Comparison of ENCODE assay signal across 9 mouse cellular contexts in genomic region chr4:134273417-134274345, GRCm38 (mm10). TPM values are rescaled to one million over a fixed set of nuclear protein-coding genes. Genes with fewer than 3 reads are reported as not detected.
DNase-seq lines count a peak whose midpoint lies in the region; ATAC-seq and TF ChIP-seq lines count a peak whose summit lies in the region.
"Had no signal": no experiment of that assay in that cellular context is flagged by ENCODE, and none has a peak within 500 bp of the region (broad histone marks: within the 10 kb centered on the region; RNA-seq: fewer than 3 reads in every experiment).

No protein-coding gene starts in this region.

- peaks cover 31% of the 10 kb centered on the region for H3K36me3 ChIP-seq in lung, embryonic 14.5 days (ENCODE audit: insufficient read depth)
- H3K36me3 ChIP-seq in hindbrain, embryonic 12.5 days: peaks cover 25% of the 10 kb centered on the region

- H3K4me2 ChIP-seq in lung, embryonic 14.5 days: peak overlapping the region; percentile 58
- peak overlapping the region; percentile 11; the same call in 1 of the 2 replicates for H3K4me2 ChIP-seq in hindbrain, embryonic 12.5 days (replicated peaks)

- H3K27me3 ChIP-seq in lung, embryonic 14.5 days (ENCODE audit: insufficient read depth, low read length): no peaks in the 10 kb centered on the region
- no peaks in the 10 kb centered on the region for H3K27me3 ChIP-seq in hindbrain, embryonic 12.5 days

- 4% methylated on average over 14 of the region's 14 CpGs for WGBS in lung, embryonic 14.5 days
- WGBS in hindbrain, embryonic 12.5 days: 6% methylated on average over 14 of the region's 14 CpGs

- 0 out of 2 replicates have a peak overlapping the region, but pooled peaks have one; percentile 20 for H3K9ac ChIP-seq in lung, embryonic 14.5 days
- H3K9ac ChIP-seq in hindbrain, embryonic 12.5 days: 0 out of 2 replicates have a peak overlapping the region, but pooled peaks have one; percentile 13

- peak overlapping the region; percentile 25 for H3K4me3 ChIP-seq in lung, embryonic 14.5 days (ENCODE audit: low read depth, low read length)
- no peak overlapping the region for H3K4me3 ChIP-seq in hindbrain, embryonic 12.5 days

- H3K27ac ChIP-seq in lung, embryonic 14.5 days (ENCODE audit: low read depth): peak overlapping the region; percentile 60
- no peak overlapping the region for H3K27ac ChIP-seq in hindbrain, embryonic 12.5 days

- H3K4me1 ChIP-seq in lung, embryonic 14.5 days (ENCODE audit: insufficient read depth): peaks cover 6% of the 10 kb centered on the region
- no peaks in the 10 kb centered on the region for H3K4me1 ChIP-seq in hindbrain, embryonic 12.5 days

- peak; percentile 31; the same call in 1 of the 2 replicates for ATAC-seq in lung, embryonic 14.5 days (ENCODE audit: insufficient read depth)
- ATAC-seq in hindbrain, embryonic 12.5 days (ENCODE audit: low FRiP score): no peak

- TF ChIP-seq CTCF in lung, embryonic 14.5 days (IDR thresholded peaks at IDR 0.05; ENCODE audit: low read depth): no peak

- H3K9me3 ChIP-seq in lung, embryonic 14.5 days (ENCODE audit: low read depth, low read length): no peaks in the 10 kb centered on the region
- H3K9me3 ChIP-seq in hindbrain, embryonic 12.5 days (replicated peaks): no peaks in the 10 kb centered on the region

- peak; percentile 80 for DNase-seq in lung, embryonic 14.5 days
- DNase-seq in lung, postnatal 14 days: no peak
- DNase-seq in c-Kit-negative CD71-positive TER-119-positive erythroid progenitor cells, embryonic 14.5 days (ENCODE audit: low read depth, low spot score): peak; percentile 82
- peak; percentile 63 for DNase-seq in lung, postnatal 25 days (ENCODE audit: low spot score)
- DNase-seq in thymus, postnatal 36 days: peak; percentile 66 to 77
- DNase-seq in gastrocnemius, adult 18-20 months (ENCODE audit: low spot score): no peak
- DNase-seq in frontal cortex, postnatal 25 days (ENCODE audit: low spot score in 2 of 2): no peak

RNA-seq across cellular contexts. Expression of gene Pdik1l, which starts 14.0 kb away (rescaled TPM):
- 21.2 and 21.4 TPM in 2 replicates for polyA plus RNA-seq in lung, embryonic 14.5 days (2014; fragmentation: Nextera tagmentation; extraction: Ambion mirVana)
- polyA plus RNA-seq in hindbrain, embryonic 12.5 days (2016; fragmentation: Nextera tagmentation; extraction: Ambion mirVana): 30.8 and 32.5 TPM in 2 replicates
- 1 to 10 TPM; 3.9 to 5.7 TPM for total RNA-seq in gastrocnemius, adult 18-20 months (2021)

RNA-seq across cellular contexts. Expression of gene Grrp1, which starts 19.8 kb away (rescaled TPM):
- 10.2 and 11.6 TPM in 2 replicates for polyA plus RNA-seq in lung, embryonic 14.5 days (2014; fragmentation: Nextera tagmentation; extraction: Ambion mirVana)
- polyA plus RNA-seq in hindbrain, embryonic 12.5 days (2016; fragmentation: Nextera tagmentation; extraction: Ambion mirVana): 8.5 and 8.9 TPM in 2 replicates
- total RNA-seq in gastrocnemius, adult 18-20 months (2021): 1 to 10 TPM; 2.9 to 3.1 TPM

RNA-seq across cellular contexts. Expression of gene Gm30191, which starts 26.9 kb away (rescaled TPM):
- polyA plus RNA-seq in lung, embryonic 14.5 days (2014; fragmentation: Nextera tagmentation; extraction: Ambion mirVana): not detected in 2 replicates
- 0.35 and 0.39 TPM in 2 replicates for polyA plus RNA-seq in hindbrain, embryonic 12.5 days (2016; fragmentation: Nextera tagmentation; extraction: Ambion mirVana)
- not detected for total RNA-seq in gastrocnemius, adult 18-20 months (2021)
- total RNA-seq: heart, adult 18-20 months had no signal

RNA-seq across cellular contexts. Expression of gene Zfp593, which starts 28.3 kb away (rescaled TPM):
- 16.4 and 17.5 TPM in 2 replicates for polyA plus RNA-seq in lung, embryonic 14.5 days (2014; fragmentation: Nextera tagmentation; extraction: Ambion mirVana)
- polyA plus RNA-seq in hindbrain, embryonic 12.5 days (2016; fragmentation: Nextera tagmentation; extraction: Ambion mirVana): 18.3 TPM in 2 replicates
- 1 to 10 TPM; 4.7 to 5.7 TPM for total RNA-seq in gastrocnemius, adult 18-20 months (2021)

RNA-seq across cellular contexts. Expression of gene E130218I03Rik, which starts 30.2 kb away (rescaled TPM):
- 0.29 and 0.41 TPM in 2 replicates for polyA plus RNA-seq in lung, embryonic 14.5 days (2014; fragmentation: Nextera tagmentation; extraction: Ambion mirVana)
- polyA plus RNA-seq in hindbrain, embryonic 12.5 days (2016; fragmentation: Nextera tagmentation; extraction: Ambion mirVana): 0.31 and 0.66 TPM in 2 replicates
- total RNA-seq in gastrocnemius, adult 18-20 months (2021): under 1 TPM; 0.69 to 0.73 TPM
- total RNA-seq: heart, adult 18-20 months had no signal

Comparison
In these comparisons a context has a peak if more than half of its experiments do, and no peak if none do; other contexts are left out.
1. DNase-seq: peak in lung, embryonic 14.5 days (single experiment), c-Kit-negative CD71-positive TER-119-positive erythroid progenitor cells, embryonic 14.5 days (single experiment), lung, postnatal 25 days (single experiment) and thymus, postnatal 36 days (2 of 2); none in lung, postnatal 14 days (single experiment), gastrocnemius, adult 18-20 months (single experiment) and frontal cortex, postnatal 25 days (0 of 2).